Mouse (Mus musculus) embryonic fibroblast, embryonic 13.5 days (primary cell): ENCODE measurements around the gene Ppig. TPM values are rescaled to one million over a fixed set of nuclear protein-coding genes. Genes with fewer than 3 reads are reported as not detected.
A peak's percentile ranks its signal among the peaks of the same experiment; 100 is the strongest.

ENCODE experiments used
- H3K27ac ChIP-seq: 2 replicates; pipeline ENCODE4 v1.5.1; 2012; ENCODE audit warnings: low read length, control low read depth, inconsistent platforms; ENCODE audit not compliant: insufficient read depth
- H3K4me1 ChIP-seq: 2 replicates; pipeline ENCODE4 v1.6.1; 2011; ENCODE audit warnings: low read length; ENCODE audit not compliant: control insufficient read depth, insufficient read depth
- H3K4me3 ChIP-seq: 2 replicates; pipeline ENCODE4 v1.5.1; 2011; ENCODE audit warnings: mild to moderate bottlenecking, control low read depth, low read length; ENCODE audit not compliant: insufficient read depth
- CTCF ChIP-seq: IDR thresholded peaks from 2 replicates; pipeline ENCODE4 v1.5.1; 2011; ENCODE audit warnings: mild to moderate bottlenecking, control low read depth, low read length, moderate library complexity, borderline replicate concordance; ENCODE audit not compliant: insufficient read depth
- POLR2A ChIP-seq: IDR thresholded peaks from 2 replicates; pipeline ENCODE4 v1.6.1; 2011; ENCODE audit warnings: low read depth, mild to moderate bottlenecking, control low read depth, low read length, moderate library complexity
- polyA plus RNA-seq: library from polyadenylated mRNA; stranded (reverse); fragments of >200 nt; gene quantifications from 2 replicates; pipeline ENCODE4 v1.2.4, GENCODE M21; 2011; ENCODE audit warnings: low read depth; ENCODE audit not compliant: missing spikeins, insufficient read length

Ppig gene
- polyA plus RNA-seq, 1 experiment, result 149 TPM

- Histone ChIP-seq H3K4me1 (no peaks in the 10 kb centered on the region), H3K27ac (no peak overlapping the region), H3K4me3 (no peak overlapping the region)
- TF ChIP-seq CTCF (no peak), POLR2A (no peak)
Observed at GRCm38 (mm10) chr2:69745091-69745490, 22.7 kb downstream of the Ppig start.

- no peak overlapping the region for H3K4me3 ChIP-seq
- H3K27ac ChIP-seq, result no peak overlapping the region
- no peak for TF ChIP-seq CTCF
- TF ChIP-seq POLR2A, result no peak
- H3K4me1 ChIP-seq, result no peaks in the 10 kb centered on the region
Observed at GRCm38 (mm10) chr2:69760980-69761379, 38.6 kb downstream of the Ppig start.

- H3K4me1 ChIP-seq, result no peaks in the 10 kb centered on the region
- no peak overlapping the region for H3K4me3 ChIP-seq
- no peak for TF ChIP-seq POLR2A
- no peak for TF ChIP-seq CTCF
- no peak overlapping the region for H3K27ac ChIP-seq
Observed at GRCm38 (mm10) chr2:69763340-69763739, 41.0 kb downstream of the Ppig start.

GRCm38 (mm10) chr2:69764716-69765115, 42.4 kb downstream of the Ppig start:
- TF ChIP-seq POLR2A, result no peak
- TF ChIP-seq CTCF, result no peak
- H3K27ac ChIP-seq, result no peak overlapping the region
- H3K4me1 ChIP-seq, result no peaks in the 10 kb centered on the region
- H3K4me3 ChIP-seq, result no peak overlapping the region

GRCm38 (mm10) chr2:69773331-69773730, 51.0 kb downstream of the Ppig start:
- TF ChIP-seq POLR2A (no peak), CTCF (no peak)
- H3K27ac ChIP-seq, result no peak overlapping the region
- no peak overlapping the region for H3K4me3 ChIP-seq
- no peaks in the 10 kb centered on the region for H3K4me1 ChIP-seq

- no peak overlapping the region for H3K27ac ChIP-seq
- no peaks in the 10 kb centered on the region for H3K4me1 ChIP-seq
- H3K4me3 ChIP-seq, result no peak overlapping the region
- TF ChIP-seq POLR2A (no peak), CTCF (no peak)
Observed at GRCm38 (mm10) chr2:69777985-69778835, 55.9 kb downstream of the Ppig start.

GRCm38 (mm10) chr2:69778836-69779177, 56.5 kb downstream of the Ppig start:
- TF ChIP-seq POLR2A, result no peak
- TF ChIP-seq CTCF, result no peak
- no peaks in the 10 kb centered on the region for H3K4me1 ChIP-seq
- H3K27ac ChIP-seq, result no peak overlapping the region

GRCm38 (mm10) chr2:69788974-69789373, 66.6 kb downstream of the Ppig start:
- Histone ChIP-seq H3K27ac (no peak overlapping the region), H3K4me3 (peak overlapping the region; percentile 74), H3K4me1 (no peaks in the 10 kb centered on the region)
- TF ChIP-seq POLR2A, result no peak
- TF ChIP-seq CTCF, result no peak

More at GRCm38 (mm10) chr2:69778836-69779177, 56.5 kb downstream of the Ppig start:
- H3K4me3 ChIP-seq, result no peak overlapping the region

GRCm38 (mm10) chr2:69789429-69790069, 67.2 kb downstream of the Ppig start, which contains the start of the genes Ccdc173 and Phospho2:
TSS of gene Ccdc173 (minus strand) at chr2:69789575.
TSS of gene Phospho2 (plus strand) at chr2:69789623.
- H3K4me1 ChIP-seq, result no peaks in the 10 kb centered on the region
- H3K27ac ChIP-seq, result 0 out of 2 replicates have a peak within 1 kb of the TSS, but pooled peaks have one; percentile 2
- H3K4me3 ChIP-seq, result peak within 1 kb of the TSS; percentile 74
- TF ChIP-seq CTCF (no peak), POLR2A (peak; percentile 93)

- no peak overlapping the region for H3K27ac ChIP-seq
- TF ChIP-seq POLR2A (0 out of 2 replicates have a peak, but pooled peaks have one; percentile 4), CTCF (peak; percentile 91; the same call in 1 of the 2 replicates)
- peak overlapping the region; percentile 54 for H3K4me3 ChIP-seq
- H3K4me1 ChIP-seq, result no peaks in the 10 kb centered on the region
Observed at GRCm38 (mm10) chr2:69790285-69790684, 67.9 kb downstream of the Ppig start.
